Mouse (Mus musculus): ENCODE measurements around the gene Isoc2a.

Isoc2a gene

DNA sequence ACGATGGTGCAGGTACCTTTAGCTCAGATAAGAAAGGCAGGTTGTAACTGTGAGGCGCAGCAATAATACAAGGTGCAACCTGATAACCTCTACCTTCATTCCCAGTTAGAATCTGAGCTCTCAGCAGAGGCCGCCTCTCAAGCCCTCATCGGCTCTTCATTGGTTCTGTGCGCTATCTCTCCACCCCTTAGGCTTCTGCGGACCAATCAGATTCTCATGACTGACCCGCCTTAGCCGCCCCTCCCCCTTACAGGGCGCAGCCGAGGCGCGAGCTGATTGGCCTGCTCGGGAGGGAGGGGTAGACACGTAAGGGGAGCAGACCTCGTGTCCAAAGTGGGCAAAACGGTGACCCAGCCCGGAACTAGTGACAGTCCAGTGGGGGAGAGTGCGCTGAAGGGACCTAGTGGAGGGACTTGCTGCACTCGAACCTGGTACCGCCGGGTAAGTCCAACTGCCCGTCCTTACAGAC is at the start of gene Isoc2a:
TSS of gene Isoc2a (plus strand) at position 401 of the 469 bp plus-strand sequence.
- Histone ChIP-seq H3K9me3 (ENCODE audit: low read length) (peaks cover 6% of the 10 kb centered on the region), H3K27me3 (ENCODE audit: insufficient read depth, low read length) (no peaks in the 10 kb centered on the region), H3K4me3 (replicated peaks; ENCODE audit: low read length) (peak within 1 kb of the TSS; percentile 90), H3K4me1 (replicated peaks; ENCODE audit: low read depth, low read length) (peaks cover 42% of the 10 kb centered on the region), H3K36me3 (ENCODE audit: insufficient read depth, low read length) (peaks cover under 1% of the 10 kb centered on the region)
- TF ChIP-seq POU5F1 (IDR thresholded peaks at IDR 0.05; ENCODE audit: borderline replicate concordance, low read length) = no peak
- no peak for TF ChIP-seq CTCF (conservative IDR thresholded peaks at IDR 0.05; ENCODE audit: low read length)
- no peak for TF ChIP-seq NANOG (IDR thresholded peaks at IDR 0.05; ENCODE audit: borderline replicate concordance, low read length)

- TF ChIP-seq NANOG (IDR thresholded peaks at IDR 0.05; ENCODE audit: borderline replicate concordance, low read length) (no peak), CTCF (conservative IDR thresholded peaks at IDR 0.05; ENCODE audit: low read length) (no peak), POU5F1 (IDR thresholded peaks at IDR 0.05; ENCODE audit: borderline replicate concordance, low read length) (no peak)
- Histone ChIP-seq H3K36me3 (ENCODE audit: insufficient read depth, low read length) (peaks cover 31% of the 10 kb centered on the region), H3K4me3 (replicated peaks; ENCODE audit: low read length) (peak overlapping the region; percentile 37), H3K9me3 (ENCODE audit: low read length) (no peaks in the 10 kb centered on the region), H3K4me1 (replicated peaks; ENCODE audit: low read depth, low read length) (peaks cover 64% of the 10 kb centered on the region), H3K27me3 (ENCODE audit: insufficient read depth, low read length) (peaks cover 27% of the 10 kb centered on the region)
Observed at GRCm38 (mm10) chr7:4830476-4830875, 46.5 kb upstream of the Isoc2a start.

GRCm38 (mm10) chr7:4835631-4836327 is 41.2 kb upstream of the Isoc2a start:
- H3K36me3 ChIP-seq (ENCODE audit: insufficient read depth, low read length) = peaks cover 10% of the 10 kb centered on the region

GRCm38 (mm10) chr7:4836351-4836792 is 40.6 kb upstream of the Isoc2a start:
- peak overlapping the region; percentile 87 for H3K4me3 ChIP-seq (replicated peaks; ENCODE audit: low read length)
- peaks cover 10% of the 10 kb centered on the region for H3K36me3 ChIP-seq (ENCODE audit: insufficient read depth, low read length)
- no peaks in the 10 kb centered on the region for H3K9me3 ChIP-seq (ENCODE audit: low read length)
- peaks cover 50% of the 10 kb centered on the region for H3K27me3 ChIP-seq (ENCODE audit: insufficient read depth, low read length)
- TF ChIP-seq NANOG (IDR thresholded peaks at IDR 0.05; ENCODE audit: borderline replicate concordance, low read length) (no peak), POU5F1 (IDR thresholded peaks at IDR 0.05; ENCODE audit: borderline replicate concordance, low read length) (no peak), CTCF (conservative IDR thresholded peaks at IDR 0.05; ENCODE audit: low read length) (no peak)
- peaks cover 48% of the 10 kb centered on the region for H3K4me1 ChIP-seq (replicated peaks; ENCODE audit: low read depth, low read length)

More at GRCm38 (mm10) chr7:4835631-4836327, 41.2 kb upstream of the Isoc2a start:
- Histone ChIP-seq H3K9me3 (ENCODE audit: low read length) (no peaks in the 10 kb centered on the region), H3K4me1 (replicated peaks; ENCODE audit: low read depth, low read length) (peaks cover 48% of the 10 kb centered on the region), H3K27me3 (ENCODE audit: insufficient read depth, low read length) (peaks cover 50% of the 10 kb centered on the region), H3K4me3 (replicated peaks; ENCODE audit: low read length) (peak overlapping the region; percentile 87)
- no peak for TF ChIP-seq NANOG (IDR thresholded peaks at IDR 0.05; ENCODE audit: borderline replicate concordance, low read length)
- no peak for TF ChIP-seq POU5F1 (IDR thresholded peaks at IDR 0.05; ENCODE audit: borderline replicate concordance, low read length)
- no peak for TF ChIP-seq CTCF (conservative IDR thresholded peaks at IDR 0.05; ENCODE audit: low read length)

DNA sequence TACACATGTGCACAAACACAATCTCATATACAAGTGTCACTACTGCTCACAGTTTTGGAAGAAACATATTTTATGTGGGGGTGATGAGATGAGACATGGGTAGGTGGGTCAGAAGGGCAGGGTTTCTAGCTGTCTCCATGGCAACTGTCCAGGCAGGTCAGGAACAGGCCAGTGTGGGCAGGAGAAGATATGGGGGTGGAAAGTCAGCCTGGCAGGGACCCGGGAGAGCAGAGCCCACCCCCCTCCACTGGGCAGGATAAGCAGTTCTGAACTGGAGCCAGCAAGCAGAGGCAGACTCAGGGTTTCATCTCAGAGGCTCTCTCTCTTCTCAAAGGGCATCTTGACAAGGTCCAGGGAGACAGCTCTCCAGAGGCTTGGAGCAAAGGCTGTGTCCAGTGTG is 39.3 kb upstream of the Isoc2a start:
- H3K36me3 ChIP-seq (ENCODE audit: insufficient read depth, low read length) = peaks cover 10% of the 10 kb centered on the region
- no peaks in the 10 kb centered on the region for H3K9me3 ChIP-seq (ENCODE audit: low read length)
- TF ChIP-seq NANOG (IDR thresholded peaks at IDR 0.05; ENCODE audit: borderline replicate concordance, low read length) (no peak), POU5F1 (IDR thresholded peaks at IDR 0.05; ENCODE audit: borderline replicate concordance, low read length) (no peak), CTCF (conservative IDR thresholded peaks at IDR 0.05; ENCODE audit: low read length) (no peak)

GRCm38 (mm10) chr7:4842077-4842476 is 34.9 kb upstream of the Isoc2a start:
- Histone ChIP-seq H3K36me3 (ENCODE audit: insufficient read depth, low read length) (no peaks in the 10 kb centered on the region), H3K4me3 (replicated peaks; ENCODE audit: low read length) (peak overlapping the region; percentile 89), H3K27me3 (ENCODE audit: insufficient read depth, low read length) (peaks cover 31% of the 10 kb centered on the region), H3K9me3 (ENCODE audit: low read length) (no peaks in the 10 kb centered on the region), H3K4me1 (replicated peaks; ENCODE audit: low read depth, low read length) (peaks cover 60% of the 10 kb centered on the region)
- TF ChIP-seq POU5F1 (IDR thresholded peaks at IDR 0.05; ENCODE audit: borderline replicate concordance, low read length) (no peak), NANOG (IDR thresholded peaks at IDR 0.05; ENCODE audit: borderline replicate concordance, low read length) (no peak), CTCF (conservative IDR thresholded peaks at IDR 0.05; ENCODE audit: low read length) (no peak)

More for the DNA sequence above, 39.3 kb upstream of the Isoc2a start:
- Histone ChIP-seq H3K4me3 (replicated peaks; ENCODE audit: low read length) (no peak overlapping the region), H3K27me3 (ENCODE audit: insufficient read depth, low read length) (peaks cover 50% of the 10 kb centered on the region), H3K4me1 (replicated peaks; ENCODE audit: low read depth, low read length) (peaks cover 53% of the 10 kb centered on the region)

DNA sequence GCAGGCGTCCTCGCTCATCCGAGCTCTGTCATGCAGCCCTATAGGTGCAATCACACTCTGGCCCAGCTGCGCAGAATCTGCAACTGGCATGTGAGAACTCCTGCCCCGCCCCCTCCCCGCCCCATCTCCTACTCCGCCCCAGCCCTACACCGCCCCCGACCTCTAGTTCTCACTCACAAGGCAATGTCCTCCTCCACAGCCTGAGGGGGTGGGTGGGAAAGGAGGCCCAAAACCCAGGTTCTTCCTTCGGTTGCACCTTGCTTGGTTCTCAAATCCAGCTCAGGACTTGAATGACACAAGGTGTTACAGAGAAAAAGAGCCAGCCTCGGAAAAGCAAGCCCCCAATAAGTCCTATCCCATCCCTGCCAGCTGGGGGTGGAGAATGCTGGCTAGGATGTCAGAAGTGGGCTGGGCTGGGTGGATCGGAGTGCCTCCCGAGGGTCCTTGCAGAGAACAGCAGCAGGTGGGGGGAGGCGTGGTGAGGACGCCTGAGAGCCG is 34.3 kb upstream of the Isoc2a start:
- H3K4me3 ChIP-seq (replicated peaks; ENCODE audit: low read length) = peak overlapping the region; percentile 89
- TF ChIP-seq CTCF (conservative IDR thresholded peaks at IDR 0.05; ENCODE audit: low read length) = no peak
- no peak for TF ChIP-seq NANOG (IDR thresholded peaks at IDR 0.05; ENCODE audit: borderline replicate concordance, low read length)
- TF ChIP-seq POU5F1 (IDR thresholded peaks at IDR 0.05; ENCODE audit: borderline replicate concordance, low read length) = no peak
- H3K36me3 ChIP-seq (ENCODE audit: insufficient read depth, low read length) = no peaks in the 10 kb centered on the region
- peaks cover 54% of the 10 kb centered on the region for H3K4me1 ChIP-seq (replicated peaks; ENCODE audit: low read depth, low read length)
- H3K27me3 ChIP-seq (ENCODE audit: insufficient read depth, low read length) = peaks cover 25% of the 10 kb centered on the region
- H3K9me3 ChIP-seq (ENCODE audit: low read length) = no peaks in the 10 kb centered on the region

- Histone ChIP-seq H3K9me3 (ENCODE audit: low read length) (no peaks in the 10 kb centered on the region), H3K4me3 (replicated peaks; ENCODE audit: low read length) (peak overlapping the region; percentile 89), H3K4me1 (replicated peaks; ENCODE audit: low read depth, low read length) (peaks cover 51% of the 10 kb centered on the region), H3K27me3 (ENCODE audit: insufficient read depth, low read length) (peaks cover 20% of the 10 kb centered on the region), H3K36me3 (ENCODE audit: insufficient read depth, low read length) (no peaks in the 10 kb centered on the region)
- TF ChIP-seq CTCF (conservative IDR thresholded peaks at IDR 0.05; ENCODE audit: low read length) (no peak), POU5F1 (IDR thresholded peaks at IDR 0.05; ENCODE audit: borderline replicate concordance, low read length) (no peak), NANOG (IDR thresholded peaks at IDR 0.05; ENCODE audit: borderline replicate concordance, low read length) (no peak)
Observed at GRCm38 (mm10) chr7:4843604-4844244, 33.2 kb upstream of the Isoc2a start.
